Mouse (Mus musculus): ENCODE measurements at regions not wholly inside any gene's neighbourhood (a gene's known extent, or its start where the extent isn't known, plus 50 kb on each side); places are given as distances from the start of the nearest gene placed in this dataset.

GRCm38 (mm10) chr17:54065187-54065795 is 74.8 kb upstream of the Sult1c1 start:
- Histone ChIP-seq H3K9me3 (no peaks in the 10 kb centered on the region), H3K9ac (no peak overlapping the region), H3K27me3 (replicated peaks) (no peaks in the 10 kb centered on the region), H3K36me3 (replicated peaks) (no peaks in the 10 kb centered on the region), H3K4me3 (no peak overlapping the region), H3K4me1 (no peaks in the 10 kb centered on the region), H3K27ac (no peak overlapping the region), H3K4me2 (no peak overlapping the region)
- WGBS = 36% methylated on average over 4 of the region's 4 CpGs
- peak; percentile 65 for ATAC-seq (replicated peaks)

- WGBS = 38% methylated on average over 7 of the region's 7 CpGs
- ATAC-seq (replicated peaks) = no peak
- no peaks in the 10 kb centered on the region for H3K4me1 ChIP-seq
- no peak overlapping the region for H3K4me3 ChIP-seq
- no peaks in the 10 kb centered on the region for H3K9me3 ChIP-seq
- H3K27ac ChIP-seq = no peak overlapping the region
- no peak overlapping the region for H3K4me2 ChIP-seq
- no peaks in the 10 kb centered on the region for H3K36me3 ChIP-seq (replicated peaks)
- no peak overlapping the region for H3K9ac ChIP-seq
- H3K27me3 ChIP-seq (replicated peaks) = no peaks in the 10 kb centered on the region
Measured at GRCm38 (mm10) chr17:54061280-54061679, 70.8 kb upstream of the Sult1c1 start.

Data from midbrain, embryonic 15.5 days (tissue).